Comparison of ENCODE assay signal across 8 mouse cellular contexts in the genomic region with DNA sequence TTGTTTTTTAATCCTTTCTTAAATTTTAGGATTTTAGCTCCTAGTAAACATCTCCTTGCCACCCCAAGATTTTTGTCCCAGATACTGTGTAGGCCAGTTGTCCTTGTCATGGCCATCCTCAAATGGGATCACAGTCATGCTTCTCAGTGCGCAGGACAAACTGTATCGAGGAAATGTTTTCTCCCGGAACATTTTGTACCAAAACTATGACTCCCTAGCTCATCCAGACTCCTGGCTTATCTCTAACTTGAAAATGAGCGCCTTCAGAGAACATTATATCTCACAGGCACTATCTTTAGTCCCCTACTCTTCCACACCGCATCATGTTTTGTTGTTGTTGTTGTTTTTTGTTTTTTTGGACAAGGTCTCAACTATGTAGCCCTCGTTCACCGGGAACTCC. TPM values are rescaled to one million over a fixed set of nuclear protein-coding genes. Genes with fewer than 3 reads are reported as not detected.
DNase-seq lines count a peak whose midpoint lies in the region; ATAC-seq and TF ChIP-seq lines count a peak whose summit lies in the region.

No protein-coding gene starts in this region.

- H3K27me3 ChIP-seq in forebrain, embryonic 12.5 days: no peaks in the 10 kb centered on the region
- H3K27me3 ChIP-seq in limb, embryonic 15.5 days: no peaks in the 10 kb centered on the region
- no peaks in the 10 kb centered on the region for H3K27me3 ChIP-seq in small intestine, adult 2 months (ENCODE audit: control insufficient read depth, insufficient read depth, low read length)

- H3K27ac ChIP-seq in left cerebral cortex, adult 2 months: peak overlapping the region; percentile 97
- no peak overlapping the region for H3K27ac ChIP-seq in forebrain, embryonic 12.5 days
- peak overlapping the region; percentile 98 for H3K27ac ChIP-seq in limb, embryonic 15.5 days
- H3K27ac ChIP-seq in small intestine, adult 2 months (ENCODE audit: insufficient read depth, low read depth, low read length): peak overlapping the region; percentile 82

- no peak for TF ChIP-seq POLR2A in small intestine, adult 2 months (IDR thresholded peaks at IDR 0.05; ENCODE audit: low read depth, low read length)

- no peak for TF ChIP-seq CTCF in left cerebral cortex, adult 2 months (IDR thresholded peaks at IDR 0.05)
- TF ChIP-seq CTCF in small intestine, adult 2 months (IDR thresholded peaks at IDR 0.05; ENCODE audit: extremely low read depth, insufficient read length, insufficient replicate concordance, low read depth, low read length): no peak

- intact Hi-C loops in left cerebral cortex, adult 2 months (cut with DNase I): loop anchor here (5.0 kb wide), 1 partner anchor 91 kb away; a partner anchor contains a TSS
- intact Hi-C loops in left cerebral cortex, postnatal 36 days (cut with DNase I): loop anchor here (10.0 kb wide), 1 partner anchor 151 kb away; no protein-coding TSS in a partner anchor

- no peaks in the 10 kb centered on the region for H3K9me3 ChIP-seq in forebrain, embryonic 12.5 days
- no peaks in the 10 kb centered on the region for H3K9me3 ChIP-seq in limb, embryonic 15.5 days

- peak overlapping the region; percentile 92 for H3K4me3 ChIP-seq in left cerebral cortex, adult 2 months
- peak overlapping the region; percentile 87 for H3K4me3 ChIP-seq in forebrain, embryonic 12.5 days (replicated peaks)
- H3K4me3 ChIP-seq in limb, embryonic 15.5 days: peak overlapping the region; percentile 100
- no peak overlapping the region; the same call in 1 of the 2 replicates for H3K4me3 ChIP-seq in small intestine, adult 2 months (ENCODE audit: low read depth, low read length)

- WGBS in forebrain, embryonic 12.5 days: 46% methylated on average over 7 of the region's 7 CpGs
- WGBS in limb, embryonic 15.5 days: 36% methylated on average over 7 of the region's 7 CpGs
- WGBS in small intestine, adult 2 months: 14% methylated on average over 7 of the region's 7 CpGs

- DNase-seq in left cerebral cortex, adult 2 months (ENCODE audit: extremely low spot score in 1 of 2, low spot score in 2 of 2): no peak
- no peak for DNase-seq in left cerebral cortex, adult 18-20 months (ENCODE audit: low spot score in 2 of 2)
- DNase-seq in frontal cortex, postnatal 25 days (ENCODE audit: low spot score in 2 of 2): no peak
- no peak for DNase-seq in left cerebral cortex, postnatal 36 days (ENCODE audit: low spot score in 2 of 2)
- DNase-seq in left cerebral cortex, adult 8-10 months (ENCODE audit: low spot score in 2 of 2): no peak

- peak overlapping the region; percentile 93 for H3K9ac ChIP-seq in forebrain, embryonic 12.5 days
- peak overlapping the region; percentile 84 for H3K9ac ChIP-seq in limb, embryonic 15.5 days

- H3K36me3 ChIP-seq in forebrain, embryonic 12.5 days (replicated peaks): no peaks in the 10 kb centered on the region
- H3K36me3 ChIP-seq in limb, embryonic 15.5 days: no peaks in the 10 kb centered on the region
- H3K36me3 ChIP-seq in small intestine, adult 2 months (ENCODE audit: control insufficient read depth, insufficient read depth, low read length): peaks cover 9% of the 10 kb centered on the region; the same call in 1 of the 2 replicates

- peaks cover 27% of the 10 kb centered on the region for H3K4me1 ChIP-seq in forebrain, embryonic 12.5 days
- peaks cover 13% of the 10 kb centered on the region for H3K4me1 ChIP-seq in limb, embryonic 15.5 days
- no peaks in the 10 kb centered on the region; the same call in 1 of the 2 replicates for H3K4me1 ChIP-seq in small intestine, adult 2 months (ENCODE audit: control insufficient read depth, insufficient read depth, insufficient read length, low read length)

- peak overlapping the region; percentile 70 for H3K4me2 ChIP-seq in forebrain, embryonic 12.5 days
- peak overlapping the region; percentile 65 for H3K4me2 ChIP-seq in limb, embryonic 15.5 days

- no peak for ATAC-seq in forebrain, embryonic 12.5 days (ENCODE audit: low FRiP score)
- ATAC-seq in limb, embryonic 15.5 days (ENCODE audit: insufficient number of reproducible peaks, low FRiP score, low TSS enrichment, low read depth): no peak

RNA-seq across cellular contexts. Expression of a gene that starts 0.6 kb away (rescaled TPM):
- total RNA-seq in left cerebral cortex, adult 2 months (2021): 10 to 100 TPM; 37.9 to 39.7 TPM
- 10 to 100 TPM; 33.4 to 37.1 TPM for total RNA-seq in left cerebral cortex, adult 18-20 months (2021)
- polyA plus RNA-seq in forebrain, embryonic 12.5 days (2016; fragmentation: Nextera tagmentation; extraction: Ambion mirVana): 114 and 117 TPM in 2 replicates
- polyA plus RNA-seq in limb, embryonic 15.5 days (2015; fragmentation: Nextera tagmentation; extraction: Ambion mirVana): 79.8 and 90.6 TPM in 2 replicates
- 17.4 and 20.5 TPM in 2 replicates for polyA plus RNA-seq in small intestine, adult 2 months (2012; rRNA removed)
- total RNA-seq in left cerebral cortex, postnatal 36 days (2021): 10 to 100 TPM; 30.7 to 39.5 TPM
- 10 to 100 TPM; 30.9 to 40.4 (median 33.1) TPM for total RNA-seq in left cerebral cortex, adult 8-10 months (2022)

RNA-seq across cellular contexts. Expression of a gene that starts 31.0 kb away (rescaled TPM):
- 10 to 100 TPM; 29.3 to 30.0 TPM for total RNA-seq in left cerebral cortex, adult 2 months (2021)
- 10 to 100 TPM; 34.1 to 43.7 TPM for total RNA-seq in left cerebral cortex, adult 18-20 months (2021)
- polyA plus RNA-seq in forebrain, embryonic 12.5 days (2016; fragmentation: Nextera tagmentation; extraction: Ambion mirVana): 15.3 and 16.4 TPM in 2 replicates
- polyA plus RNA-seq in limb, embryonic 15.5 days (2015; fragmentation: Nextera tagmentation; extraction: Ambion mirVana): 15.9 and 22.6 TPM in 2 replicates
- 2.4 and 6.7 TPM in 2 replicates for polyA plus RNA-seq in small intestine, adult 2 months (2012; rRNA removed)
- total RNA-seq in left cerebral cortex, postnatal 36 days (2021): 10 to 100 TPM; 34.5 to 39.6 TPM
- 10 to 100 TPM; 37.4 to 42.8 (median 42.2) TPM for total RNA-seq in left cerebral cortex, adult 8-10 months (2022)

RNA-seq across cellular contexts. Expression of a gene that starts 45.5 kb away (rescaled TPM):
- 10 to 100 TPM; 27.6 to 30.7 TPM for total RNA-seq in left cerebral cortex, adult 2 months (2021)
- 10 to 100 TPM; 26.0 to 26.8 TPM for total RNA-seq in left cerebral cortex, adult 18-20 months (2021)
- 39.5 and 40.5 TPM in 2 replicates for polyA plus RNA-seq in forebrain, embryonic 12.5 days (2016; fragmentation: Nextera tagmentation; extraction: Ambion mirVana)
- 41.5 and 42.2 TPM in 2 replicates for polyA plus RNA-seq in limb, embryonic 15.5 days (2015; fragmentation: Nextera tagmentation; extraction: Ambion mirVana)
- 26.3 and 29.9 TPM in 2 replicates for polyA plus RNA-seq in small intestine, adult 2 months (2012; rRNA removed)
- total RNA-seq in left cerebral cortex, postnatal 36 days (2021): 10 to 100 TPM; 25.1 to 29.4 TPM
- 10 to 100 TPM; 22.0 to 28.3 (median 25.2) TPM for total RNA-seq in left cerebral cortex, adult 8-10 months (2022)

RNA-seq across cellular contexts. Expression of a gene that starts 45.6 kb away (rescaled TPM):
- 10 to 100 TPM; 10.3 to 12.8 TPM for total RNA-seq in left cerebral cortex, adult 2 months (2021)
- 10 to 100 TPM; 11.9 to 14.8 TPM for total RNA-seq in left cerebral cortex, adult 18-20 months (2021)
- polyA plus RNA-seq in forebrain, embryonic 12.5 days (2016; fragmentation: Nextera tagmentation; extraction: Ambion mirVana): 11.6 and 12.0 TPM in 2 replicates
- 2.7 and 3.2 TPM in 2 replicates for polyA plus RNA-seq in limb, embryonic 15.5 days (2015; fragmentation: Nextera tagmentation; extraction: Ambion mirVana)
- polyA plus RNA-seq in small intestine, adult 2 months (2012; rRNA removed): 0.14 and 0.34 TPM in 2 replicates
- total RNA-seq in left cerebral cortex, postnatal 36 days (2021): 10 to 100 TPM; 11.7 to 13.2 TPM
- total RNA-seq in left cerebral cortex, adult 8-10 months (2022): 10 to 100 TPM; 10.5 to 13.1 (median 12.2) TPM
